Mouse (Mus musculus) C2C12 (cell line): ENCODE results near the gene Mup6.
"Not testable (repeated sequence)": the region's sequence is repeated elsewhere in the genome, so short reads cannot be mapped to it uniquely, and the experiment has no call there.

Experiments used
- CTCF ChIP-seq: IDR thresholded peaks from one replicate; pipeline ENCODE4 v1.5.1; 2011; ENCODE audit not compliant: control insufficient read depth, insufficient read depth, insufficient read length
- MAX ChIP-seq: IDR thresholded peaks from one replicate; pipeline ENCODE4 v1.6.1; 2011; ENCODE audit warnings: mild to moderate bottlenecking, control low read depth

GRCm38 (mm10) chr4:60029334-60030111, 65.4 kb downstream of the Mup6 start:
- TF ChIP-seq CTCF, MAX: not testable (repeated sequence)
